Mouse (Mus musculus) NIH3T3 (cell line): ENCODE measurements around the gene Hfe.
A peak's percentile ranks its signal among the peaks of the same experiment; 100 is the strongest.

Experiments used
- DNase-seq: peaks from one replicate; pipeline ENCODE4 v3.0.0-alpha.2; 2012; ENCODE audit warnings: low read depth

Gene Hfe

DNA sequence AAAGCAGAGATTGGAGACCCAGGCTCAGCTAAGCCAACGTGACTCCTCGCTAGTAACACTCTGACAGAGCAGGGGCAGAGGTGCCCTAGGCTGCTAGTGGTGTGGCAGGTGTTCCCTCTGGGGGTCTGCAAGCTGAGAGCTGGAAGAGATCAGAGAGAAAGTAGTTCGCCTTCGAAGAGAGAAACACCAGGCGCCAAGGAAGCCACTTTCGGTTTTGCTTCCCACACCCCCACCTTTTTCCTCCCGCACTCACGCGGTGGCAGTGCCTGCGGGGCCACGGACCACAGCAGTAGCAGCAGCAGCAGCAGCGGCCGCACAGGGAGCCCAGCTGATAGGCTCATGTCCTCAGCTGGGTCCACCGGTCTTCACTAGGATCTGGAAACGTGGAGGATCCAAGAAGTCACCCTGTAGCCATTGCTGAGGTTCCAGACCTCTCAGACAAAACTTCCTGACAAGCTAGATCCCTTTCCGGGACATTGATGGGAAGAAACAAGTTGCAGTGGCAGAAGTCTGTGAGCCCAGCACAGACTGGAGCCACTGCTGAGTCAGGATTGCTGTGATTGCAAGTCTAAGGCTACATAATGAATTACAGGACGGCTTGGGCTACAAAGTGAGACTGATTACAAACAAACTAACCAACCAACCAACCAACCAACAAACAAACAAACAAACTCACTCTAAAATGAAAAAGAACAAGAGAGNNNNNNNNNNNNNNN lies at the start of gene Hfe:
Gene Hfe, minus strand, starts transcription at position 481 of the 716 bp plus-strand sequence.
- peak; percentile 46 for DNase-seq

DNA sequence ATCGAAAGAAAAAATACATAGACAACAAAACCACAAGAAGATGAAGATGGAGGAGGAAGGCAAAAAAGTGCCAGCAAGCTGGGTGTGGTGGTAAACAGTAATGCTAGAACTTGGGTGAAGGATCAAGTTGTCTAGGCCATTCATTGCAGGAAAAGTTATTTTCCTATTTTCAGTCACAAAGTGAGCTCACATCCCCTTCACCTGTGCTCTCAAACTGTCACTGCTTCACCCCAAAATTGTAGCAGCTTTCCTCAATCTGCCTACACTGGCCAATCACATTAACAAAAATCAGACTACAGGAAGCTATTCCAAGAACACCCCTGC lies 49.2 kb upstream of the Hfe start:
- no peak for DNase-seq

DNA sequence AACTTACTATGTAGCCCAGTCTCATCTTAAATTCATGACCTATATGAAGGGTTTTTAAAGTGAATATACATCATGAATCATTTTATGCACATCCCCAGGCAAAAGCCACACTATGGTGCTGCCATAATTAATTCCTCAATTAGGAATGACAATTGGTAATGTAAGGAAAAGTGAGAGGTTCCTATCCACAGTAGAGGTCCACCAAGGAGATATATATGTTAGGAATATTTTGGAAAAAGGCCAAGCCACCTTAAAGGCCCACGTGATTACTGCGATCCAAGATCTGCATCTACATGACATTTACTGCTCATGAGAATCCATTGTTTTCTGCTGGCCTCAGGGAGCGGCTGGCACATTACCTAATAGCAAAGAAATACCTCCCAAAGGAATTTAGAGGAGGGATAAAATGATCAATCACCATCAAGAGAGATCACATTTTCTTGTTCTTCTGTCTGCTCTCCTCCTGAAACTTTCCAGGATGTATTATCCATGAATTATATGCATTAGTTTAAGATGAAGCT lies 48.7 kb upstream of the Hfe start:
- DNase-seq = no peak

DNA sequence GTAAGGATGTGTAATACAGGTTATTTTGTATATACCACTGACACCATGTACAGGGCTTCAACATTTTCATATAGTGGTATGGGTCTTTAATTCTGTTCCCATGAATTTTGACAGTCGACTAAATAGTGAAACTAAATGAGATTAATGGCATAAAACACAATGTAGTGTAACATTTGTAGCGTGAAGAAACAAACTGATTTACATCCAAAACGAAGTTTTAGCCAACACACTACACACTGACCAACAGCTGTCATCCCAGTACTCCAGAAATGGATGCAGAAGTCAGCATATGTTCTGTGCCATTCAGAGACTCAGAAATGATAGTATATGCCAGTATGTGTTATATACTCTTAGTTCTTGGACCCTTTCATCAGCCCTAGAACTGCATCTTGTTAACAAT lies 47.3 kb upstream of the Hfe start:
- no peak for DNase-seq

DNA sequence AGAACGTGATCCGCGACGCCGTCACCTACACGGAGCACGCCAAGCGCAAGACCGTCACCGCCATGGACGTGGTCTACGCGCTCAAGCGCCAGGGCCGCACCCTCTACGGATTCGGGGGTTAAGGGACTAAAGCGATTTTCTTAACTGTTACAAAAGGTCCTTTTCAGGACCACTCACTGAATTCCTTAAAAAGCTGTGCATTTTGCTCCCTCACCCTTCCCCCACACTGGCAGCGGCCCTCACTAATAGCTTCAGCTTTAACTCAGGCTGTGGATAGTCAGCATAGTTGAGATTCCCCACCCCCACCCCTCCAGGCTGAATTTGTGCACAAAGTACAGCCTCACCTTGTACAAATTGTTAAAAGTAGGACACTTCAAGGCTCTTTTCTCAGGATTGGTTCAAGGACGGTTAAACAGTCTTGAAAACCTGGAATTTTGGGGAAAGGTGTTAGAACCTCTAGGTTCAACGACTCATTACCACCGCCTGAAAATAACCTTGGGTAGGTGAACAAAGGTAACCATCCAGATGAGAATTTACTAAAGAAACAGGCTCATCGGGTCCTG lies 46.6 kb upstream of the Hfe start:
- DNase-seq = peak; percentile 58

DNA sequence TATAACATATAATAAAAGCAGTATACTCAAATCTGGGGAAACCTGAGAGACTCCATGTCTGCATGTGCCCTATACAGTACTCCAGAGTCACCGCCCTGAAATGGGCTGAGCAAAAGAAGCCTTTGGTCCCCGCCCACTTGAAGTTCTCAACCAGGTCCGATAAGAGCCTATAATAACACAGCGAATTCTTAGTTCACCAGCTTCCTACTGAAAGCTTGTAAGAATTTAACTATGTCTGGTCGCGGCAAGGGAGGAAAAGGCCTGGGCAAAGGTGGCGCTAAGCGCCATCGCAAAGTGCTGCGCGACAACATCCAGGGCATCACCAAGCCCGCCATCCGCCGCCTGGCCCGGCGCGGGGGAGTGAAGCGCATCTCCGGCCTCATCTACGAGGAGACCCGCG lies 46.1 kb upstream of the Hfe start, which contains the start of gene Hist1h4b:
Gene Hist1h4b, plus strand, starts transcription at position 224 of the 400 bp plus-strand sequence.
- peak; percentile 95 for DNase-seq

DNA sequence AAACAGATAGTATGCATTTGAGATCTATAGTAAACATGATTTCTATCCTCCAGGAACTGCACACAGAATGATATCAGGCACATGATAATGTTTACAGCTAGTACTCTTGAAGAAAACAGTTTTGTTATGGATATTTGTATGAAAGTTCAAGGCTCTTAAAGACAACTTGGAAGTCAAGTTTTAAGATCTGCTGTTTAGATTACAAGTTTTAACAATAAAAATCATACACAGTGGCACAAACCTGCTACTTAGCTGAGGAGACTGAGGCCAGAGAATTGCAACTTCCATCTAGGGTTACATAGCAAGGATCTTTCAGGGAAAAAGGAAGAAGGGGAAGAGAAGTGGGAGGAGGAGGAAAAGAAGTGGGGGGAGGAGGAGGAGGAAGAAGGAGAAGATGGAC lies 44.3 kb upstream of the Hfe start:
- DNase-seq = no peak

DNA sequence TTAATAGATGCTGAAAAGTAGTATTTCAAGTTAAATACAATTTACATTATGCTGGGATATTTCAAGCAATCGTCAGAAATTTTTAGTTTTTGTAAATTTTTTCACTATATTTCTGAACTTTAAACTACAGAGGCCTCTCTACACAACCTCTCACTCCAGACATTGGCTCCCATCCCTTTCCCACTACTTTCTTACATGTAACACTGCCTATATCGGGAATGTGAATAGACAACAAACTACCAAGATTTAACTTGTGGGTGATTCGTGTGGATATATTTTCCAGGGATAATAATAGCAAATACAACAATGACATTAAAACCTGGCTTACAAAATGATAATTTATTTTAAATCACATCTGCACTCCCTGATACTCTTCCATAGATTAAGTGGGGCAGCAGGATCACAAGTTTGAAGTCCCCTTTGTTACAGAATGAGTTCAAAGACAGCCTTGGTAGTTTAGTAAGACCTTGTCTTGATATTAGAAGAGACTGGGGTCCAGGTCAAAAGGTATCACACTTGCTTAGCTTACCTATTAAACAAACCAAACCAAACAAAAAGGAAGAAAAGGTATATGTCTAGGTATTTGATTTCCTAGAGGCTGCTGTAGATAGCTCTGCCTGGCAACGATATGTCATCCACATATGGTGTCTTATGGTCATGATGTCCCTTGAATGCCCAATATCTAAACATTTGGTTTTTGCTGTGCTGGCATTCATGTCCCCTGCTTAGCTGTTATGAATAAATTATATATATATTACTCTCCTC lies 42.8 kb upstream of the Hfe start:
- no peak for DNase-seq

DNA sequence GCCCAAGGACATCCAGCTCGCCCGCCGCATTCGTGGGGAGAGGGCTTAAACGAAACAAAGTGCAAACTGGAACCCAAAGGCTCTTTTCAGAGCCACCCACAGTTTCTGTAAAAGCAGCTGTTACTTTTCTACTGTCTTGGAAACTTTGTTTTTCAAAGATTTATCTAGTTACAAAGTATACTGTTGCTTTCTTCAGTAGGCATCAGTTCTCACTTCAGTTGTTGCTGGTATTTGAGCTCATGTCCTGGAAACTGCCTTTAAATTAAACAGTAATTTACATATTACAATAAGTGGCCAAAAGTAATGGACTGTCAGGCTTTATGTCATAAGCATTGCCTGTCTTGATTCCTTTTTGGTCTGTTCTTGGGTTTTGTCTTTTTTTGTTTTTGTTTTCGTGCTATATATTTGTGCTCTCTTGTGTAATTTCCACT lies 42.1 kb upstream of the Hfe start:
- DNase-seq = no peak

DNA sequence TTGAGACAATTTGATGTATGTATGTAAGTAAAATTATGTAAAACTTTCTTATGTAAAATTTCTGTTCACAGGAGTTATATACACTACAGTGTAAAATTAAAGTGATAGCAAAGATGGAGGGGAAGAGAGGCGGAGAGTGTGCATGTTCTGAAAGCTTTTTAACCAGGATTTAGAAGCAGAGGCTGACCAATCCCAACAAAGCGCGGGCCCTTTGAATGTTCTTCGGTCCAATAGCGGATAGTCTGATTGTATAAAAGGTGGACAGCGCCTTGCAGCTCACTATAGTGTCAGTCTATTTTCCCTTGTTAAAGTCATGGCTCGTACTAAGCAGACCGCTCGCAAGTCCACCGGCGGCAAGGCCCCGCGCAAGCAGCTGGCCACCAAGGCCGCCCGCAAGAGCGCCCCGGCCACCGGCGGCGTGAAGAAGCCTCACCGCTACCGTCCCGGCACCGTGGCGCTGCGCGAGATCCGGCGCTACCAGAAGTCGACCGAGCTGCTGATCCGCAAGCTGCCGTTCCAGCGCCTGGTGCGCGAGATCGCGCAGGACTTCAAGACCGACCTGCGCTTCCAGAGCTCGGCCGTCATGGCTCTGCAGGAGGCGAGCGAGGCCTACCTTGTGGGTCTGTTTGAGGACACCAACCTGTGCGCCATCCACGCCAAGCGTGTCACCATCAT lies 41.5 kb upstream of the Hfe start, which contains the start of gene Hist1h3b:
Gene Hist1h3b, plus strand, starts transcription at position 201 of the 675 bp plus-strand sequence.
- DNase-seq = peak; percentile 96

DNA sequence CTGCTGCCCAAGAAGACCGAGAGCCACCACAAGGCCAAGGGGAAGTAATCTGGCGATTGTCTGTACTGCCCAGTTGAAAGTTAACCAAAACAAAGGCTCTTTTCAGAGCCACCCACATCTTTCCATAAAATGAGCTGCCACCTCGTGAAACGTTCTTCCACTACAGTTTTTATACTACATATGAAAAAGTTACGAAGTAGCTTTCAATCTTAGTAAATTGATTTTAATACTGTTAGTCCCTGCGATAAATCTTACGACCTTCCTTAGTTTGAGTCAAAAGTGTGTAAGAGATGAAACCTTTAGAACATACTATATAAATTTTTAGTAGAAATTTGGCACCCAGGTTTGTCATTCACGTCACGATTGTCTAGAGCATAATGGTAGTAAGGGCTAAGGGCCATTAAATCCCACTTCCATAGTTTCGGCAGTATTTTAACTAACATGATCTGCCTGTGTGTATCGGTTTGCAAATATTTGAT lies 40.9 kb upstream of the Hfe start:
- DNase-seq = no peak

DNA sequence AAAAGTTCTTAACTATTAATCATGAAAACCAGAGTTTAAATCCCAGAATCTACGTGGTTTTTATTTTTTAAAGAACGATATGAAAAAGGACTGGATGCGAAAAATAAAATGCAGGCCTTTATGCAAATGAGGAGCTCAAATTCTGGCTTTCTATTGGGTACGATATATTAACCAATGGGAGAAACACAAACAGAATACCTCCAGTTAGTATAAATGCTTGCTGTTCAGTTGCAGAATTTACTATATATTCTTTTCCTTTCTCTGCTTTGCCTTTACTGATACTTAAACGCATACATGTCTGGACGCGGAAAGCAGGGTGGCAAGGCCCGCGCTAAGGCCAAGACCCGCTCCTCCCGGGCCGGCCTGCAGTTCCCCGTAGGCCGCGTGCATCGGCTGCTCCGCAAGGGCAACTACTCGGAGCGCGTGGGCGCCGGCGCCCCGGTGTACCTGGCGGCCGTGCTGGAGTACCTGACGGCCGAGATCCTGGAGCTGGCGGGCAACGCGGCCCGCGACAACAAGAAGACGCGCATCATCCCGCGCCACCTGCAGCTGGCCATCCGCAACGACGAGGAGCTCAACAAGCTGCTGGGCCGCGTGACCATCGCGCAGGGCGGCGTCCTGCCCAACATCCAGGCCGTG lies 40.3 kb upstream of the Hfe start, which contains the start of gene Hist1h2ab:
Gene Hist1h2ab, plus strand, starts transcription at position 288 of the 639 bp plus-strand sequence.
- peak; percentile 65 for DNase-seq

DNA sequence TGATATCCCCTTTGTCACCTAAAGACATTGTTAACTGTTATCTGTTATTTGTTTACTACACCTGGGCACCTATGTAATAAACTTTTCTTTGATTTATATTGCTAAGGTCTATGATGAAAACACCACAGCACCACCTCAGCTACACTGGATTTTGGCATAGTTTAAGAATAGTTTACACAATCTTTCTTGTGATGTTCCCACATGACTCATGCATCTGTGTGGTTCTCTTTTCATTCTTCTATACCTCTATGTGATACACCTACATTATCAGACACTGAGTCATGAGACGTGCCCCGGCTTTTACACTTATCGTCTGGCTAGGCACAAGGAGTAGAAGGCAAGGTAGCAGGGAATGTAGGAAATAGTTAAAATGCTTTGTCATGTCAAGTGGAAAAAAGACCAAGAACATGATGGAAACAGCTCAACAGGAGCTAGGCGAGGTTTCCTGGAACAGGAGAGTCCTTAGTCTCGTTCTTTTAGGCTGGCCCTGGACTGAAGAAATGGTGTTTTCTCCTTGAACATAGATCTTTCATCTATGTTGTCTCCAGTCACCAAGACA lies 39.0 kb upstream of the Hfe start:
- DNase-seq = no peak

DNA sequence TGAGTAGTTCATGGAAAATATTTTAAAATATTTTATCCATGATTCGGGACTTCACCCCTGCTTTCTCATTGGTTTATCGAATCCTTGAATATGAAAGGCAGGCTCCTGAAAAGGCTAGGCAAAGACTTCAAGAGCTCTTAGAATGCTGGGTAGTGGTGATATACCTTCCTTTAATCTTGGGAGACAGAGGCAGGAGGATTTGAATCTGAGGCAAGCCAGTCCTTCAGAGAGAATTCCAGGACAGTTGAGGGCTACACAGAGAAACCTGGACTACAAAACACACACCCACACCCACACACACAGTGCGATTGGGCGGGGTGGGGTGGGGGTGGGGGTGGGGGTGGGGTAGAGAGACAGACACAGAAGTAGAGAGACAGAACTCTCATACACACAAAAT lies 37.2 kb upstream of the Hfe start:
- DNase-seq = no peak

DNA sequence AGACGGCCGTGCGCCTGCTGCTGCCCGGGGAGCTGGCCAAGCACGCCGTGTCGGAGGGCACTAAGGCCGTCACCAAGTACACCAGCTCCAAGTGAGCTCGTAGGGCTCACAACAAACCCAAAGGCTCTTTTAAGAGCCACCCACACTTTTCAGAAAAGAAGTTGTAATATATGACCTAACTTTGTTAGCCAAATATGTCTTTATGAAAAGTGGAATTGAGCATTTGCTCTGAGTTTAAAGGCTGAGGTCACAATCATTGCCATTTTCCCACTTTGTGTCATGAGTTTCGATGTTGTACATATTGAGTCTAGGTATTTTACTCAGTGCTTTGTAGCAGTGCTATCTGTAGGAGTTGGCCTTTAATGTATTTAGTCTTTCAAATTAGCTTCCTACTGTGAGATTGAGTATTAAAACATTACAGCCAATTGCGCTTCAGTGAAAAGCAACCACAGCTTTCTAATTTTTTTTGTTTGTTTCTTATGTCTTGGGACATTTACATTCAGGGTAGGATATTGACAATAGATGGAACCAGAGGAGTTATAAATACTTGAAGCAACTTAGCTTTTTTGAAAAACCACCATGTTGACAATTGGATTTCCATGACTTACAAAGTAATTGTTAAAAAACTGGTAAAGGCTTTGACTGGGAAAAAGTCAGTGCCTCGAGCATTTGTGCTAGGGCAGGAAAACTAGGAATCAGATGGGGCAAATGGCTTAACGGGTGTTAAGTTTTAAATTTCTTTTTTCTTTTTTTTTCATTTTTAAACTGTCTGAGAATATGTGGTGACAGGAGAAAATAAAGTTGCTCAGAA lies 36.6 kb upstream of the Hfe start:
- no peak for DNase-seq

DNA sequence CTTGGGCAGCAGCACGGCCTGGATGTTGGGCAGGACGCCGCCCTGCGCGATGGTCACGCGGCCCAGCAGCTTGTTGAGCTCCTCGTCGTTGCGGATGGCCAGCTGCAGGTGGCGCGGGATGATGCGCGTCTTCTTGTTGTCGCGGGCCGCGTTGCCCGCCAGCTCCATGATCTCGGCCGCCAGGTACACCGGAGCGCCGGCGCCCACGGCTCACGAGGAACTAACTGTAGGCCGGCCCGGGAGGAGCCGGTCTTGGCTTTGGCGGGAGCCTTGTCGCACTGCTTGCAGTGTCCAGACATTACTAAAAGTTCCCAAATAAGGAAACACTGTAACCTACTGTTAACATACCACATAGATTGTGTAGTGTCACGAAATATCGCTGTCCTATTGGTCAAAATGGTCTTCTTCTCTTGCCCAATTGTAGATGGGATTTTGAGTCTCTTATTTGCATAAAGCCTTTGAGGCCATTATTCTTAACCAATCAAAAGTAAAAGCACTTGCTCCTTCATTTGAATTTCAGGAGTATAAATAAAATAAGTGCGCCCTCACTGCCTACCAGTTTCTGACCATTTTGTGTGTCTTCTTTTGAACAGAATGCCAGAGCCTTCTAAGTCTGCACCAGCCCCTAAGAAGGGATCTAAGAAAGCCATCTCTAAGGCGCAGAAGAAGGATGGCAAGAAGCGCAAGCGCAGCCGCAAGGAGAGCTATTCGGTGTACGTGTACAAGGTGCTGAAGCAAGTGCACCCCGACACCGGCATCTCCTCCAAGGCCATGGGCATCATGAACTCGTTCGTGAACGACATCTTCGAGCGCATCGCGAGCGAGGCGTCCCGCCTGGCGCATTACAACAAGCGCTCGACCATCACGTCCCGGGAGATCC lies 35.8 kb upstream of the Hfe start, which contains the start of gene Hist1h2bb:
Gene Hist1h2bb, plus strand, starts transcription at position 534 of the 880 bp plus-strand sequence.
- DNase-seq = peak; percentile 84

DNA sequence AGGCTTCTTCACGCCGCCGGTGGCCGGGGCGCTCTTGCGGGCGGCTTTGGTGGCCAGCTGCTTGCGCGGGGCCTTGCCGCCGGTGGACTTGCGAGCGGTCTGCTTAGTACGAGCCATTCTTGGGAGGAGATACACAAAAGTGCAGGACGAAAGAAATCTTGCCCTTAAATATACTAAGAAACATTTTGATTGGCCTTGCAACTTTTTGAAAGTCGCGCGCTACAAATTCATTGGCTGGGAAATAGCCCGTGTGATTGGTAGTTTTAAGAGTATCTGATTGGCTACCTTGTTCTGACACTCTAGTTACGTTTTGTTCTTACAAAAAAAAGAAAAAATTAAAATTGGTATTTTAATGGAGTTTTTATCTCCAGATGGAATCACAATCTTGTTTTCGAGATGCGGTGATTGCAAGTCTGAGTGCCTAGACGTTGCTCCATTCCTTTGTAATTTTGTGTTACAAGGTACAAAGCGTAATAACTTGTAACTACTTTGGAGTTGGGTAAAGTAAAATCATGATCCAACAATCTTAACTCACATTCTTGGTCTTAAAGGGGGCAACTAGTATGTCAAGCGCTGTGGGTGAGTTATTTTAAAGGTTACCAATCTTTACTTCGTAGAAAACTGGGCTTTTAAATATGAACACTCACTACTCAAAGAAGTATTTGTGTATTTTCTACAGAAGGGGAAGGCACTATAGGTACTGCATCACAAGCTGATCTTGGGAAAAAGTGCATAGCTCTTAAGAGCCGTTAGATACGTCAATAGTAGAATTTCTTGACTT lies 34.9 kb upstream of the Hfe start, which contains the start of gene Hist1h3c:
Gene Hist1h3c, minus strand, starts transcription at position 222 of the 781 bp plus-strand sequence.
- peak; percentile 92 for DNase-seq
